ENCODE assay signal across 8 mouse cellular contexts in the genomic region with DNA sequence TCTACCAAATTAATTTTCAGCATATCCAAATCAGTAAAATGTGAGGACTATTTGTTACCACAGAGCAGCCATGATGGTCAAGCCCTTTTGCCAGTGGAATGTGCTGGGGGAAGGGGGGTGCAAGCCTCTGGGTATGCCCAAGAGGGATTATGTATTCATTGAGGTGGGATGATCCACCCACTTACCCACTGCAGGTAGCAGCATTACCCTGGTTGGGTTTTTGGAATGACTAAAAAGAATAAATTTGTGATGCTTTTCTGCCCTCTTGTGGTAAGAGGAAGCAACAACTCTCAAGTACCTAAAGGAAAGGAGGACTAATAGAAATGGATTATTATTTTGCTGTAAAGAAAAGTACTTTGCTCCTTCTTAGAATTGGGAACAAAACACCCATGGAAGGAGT.
DNase-seq lines count a peak whose midpoint lies in the region; ATAC-seq lines count a peak whose summit lies in the region.

No protein-coding gene starts in this region.

- peak; percentile 75 for ATAC-seq in frontal cortex, adult (ENCODE audit: low TSS enrichment)

- DNase-seq in frontal cortex, postnatal 10 days (ENCODE audit: low spot score in 2 of 2): no peak
- peak; percentile 48 for DNase-seq in lung, postnatal 36 days
- no peak for DNase-seq in lung, postnatal 14 days
- peak; percentile 75 for DNase-seq in embryo, embryonic 10.5 days (ENCODE audit: low spot score)
- DNase-seq in retina, embryonic 14.5 days (ENCODE audit: low spot score): peak; percentile 83
- DNase-seq in urinary bladder, adult 18-20 months (ENCODE audit: low spot score in 2 of 2): no peak
- no peak for DNase-seq in ovary, postnatal 14 days (ENCODE audit: low spot score)

Comparison
In these comparisons a context has a peak if more than half of its experiments do, and no peak if none do; other contexts are left out.
1. DNase-seq: peak in lung, postnatal 36 days (single experiment), embryo, embryonic 10.5 days (single experiment) and retina, embryonic 14.5 days (single experiment); none in frontal cortex, postnatal 10 days (0 of 2), lung, postnatal 14 days (single experiment), urinary bladder, adult 18-20 months (0 of 2) and ovary, postnatal 14 days (single experiment).